Mouse (Mus musculus) layer of hippocampus, adult 2 months (tissue): ENCODE data around the gene Gm3542. TPM values are rescaled to one million over a fixed set of nuclear protein-coding genes. Genes with fewer than 3 reads are reported as not detected.
"Not testable (repeated sequence)": the region's sequence is repeated elsewhere in the genome, so short reads cannot be mapped to it uniquely, and the experiment has no call there.

Experiments used
- DNase-seq, 2 experiments: peaks; one replicate each; pipeline ENCODE4 v3.0.0; 2022; ENCODE audit warnings: low spot score in 2 of 2
- H3K27ac ChIP-seq: fragments of 200-600 bp; 2 replicates; pipeline ENCODE4 v1.8.1; 2022
- H3K4me3 ChIP-seq: fragments of 200-600 bp; 2 replicates; pipeline ENCODE4 v1.8.1; 2022; ENCODE audit warnings: mild to moderate bottlenecking
- long read RNA-seq, 2 experiments: library from polyadenylated mRNA; stranded (forward); transcript quantifications; one replicate each; pipeline ENCODE4 v2.0.0; 2021; ENCODE audit warnings: borderline mapping rate in 2 of 2
- total RNA-seq, 2 experiments: library from RNA; stranded (reverse); gene quantifications; 2 replicates each; pipeline ENCODE4 v1.2.3; 2021

Gene Gm3542
- total RNA-seq: not detected
- long read RNA-seq, experiment 1: 0 reads
- long read RNA-seq, experiment 2: 0 reads

DNA sequence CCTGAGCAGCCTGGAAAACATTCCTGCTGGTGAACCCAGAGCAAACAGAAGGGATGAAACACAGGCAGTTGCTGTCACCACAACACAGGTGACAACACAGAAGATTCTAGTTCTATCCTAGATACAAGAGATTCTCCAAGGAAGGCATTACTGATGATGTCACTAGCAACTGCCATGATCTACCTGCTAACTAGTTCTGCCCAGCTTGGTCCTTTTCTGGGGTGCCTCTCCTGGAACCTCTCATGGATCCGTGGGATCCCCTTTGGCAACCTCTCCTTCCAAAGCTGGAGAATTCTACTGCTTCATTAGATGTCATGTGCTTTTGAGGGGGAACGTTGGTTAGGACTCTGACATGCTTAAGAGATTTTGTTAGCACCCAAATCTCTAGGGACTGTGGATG lies at the start of gene Gm3542:
Gene Gm3542 (minus strand): TSS at position 101 of the 400 bp plus-strand sequence.
- DNase-seq, H3K27ac ChIP-seq, H3K4me3 ChIP-seq: not testable (repeated sequence)

Other genes starting within 250 kb of the Gm3542 start
- gene Gm8279, start 203.4 kb downstream of the Gm3542 start, total RNA-seq: not detected
- gene Gm3317, start 170.4 kb downstream of the Gm3542 start, total RNA-seq: not detected
- not detected for gene Gm8271, start 149.1 kb downstream of the Gm3542 start, total RNA-seq
- not detected for gene Gm3526, start 74.3 kb downstream of the Gm3542 start, total RNA-seq
- not detected for gene Gm3500, start 54.1 kb upstream of the Gm3542 start, total RNA-seq
- gene Gm3194, start 120.5 kb upstream of the Gm3542 start, total RNA-seq: 1 to 10 TPM; 4.3 to 4.9 TPM
- gene Gm8246, start 142.9 kb upstream of the Gm3542 start, total RNA-seq: not detected
- gene Gm3187, start 149.3 kb upstream of the Gm3542 start, total RNA-seq: not detected
- 1 to 10 TPM; 2.0 TPM for gene Gm3488, start 166.7 kb upstream of the Gm3542 start, total RNA-seq
- not detected for gene Gm3532, start 203.6 kb upstream of the Gm3542 start, total RNA-seq